Mouse (Mus musculus) testis, adult 2 months (tissue): ENCODE measurements around the gene Aoc3.

Experiments used
- CTCF ChIP-seq: fragments of 200-500 bp; IDR thresholded peaks from 2 replicates; pipeline ENCODE4 v1.5.1; 2012; ENCODE audit warnings: low read depth, mild to moderate bottlenecking, inconsistent platforms, low read length, moderate library complexity; ENCODE audit not compliant: control insufficient read depth, insufficient read depth, insufficient replicate concordance
- POLR2A ChIP-seq: fragments of 200-500 bp; IDR thresholded peaks from 2 replicates; pipeline ENCODE4 v1.6.1; 2012; ENCODE audit warnings: low read depth, mild to moderate bottlenecking, inconsistent platforms, low read length, moderate library complexity; ENCODE audit not compliant: control insufficient read depth

- TF ChIP-seq CTCF = no peak
- TF ChIP-seq POLR2A = no peak
Observed at GRCm38 (mm10) chr11:101283805-101284204, 46.6 kb upstream of the Aoc3 start.
